Mouse (Mus musculus) embryo, embryonic 10.5 days (tissue): ENCODE measurements around the gene Noxa1.
A peak's percentile ranks its signal among the peaks of the same experiment; 100 is the strongest.

Experiments used
- DNase-seq: peaks from one replicate; pipeline ENCODE4 v3.0.0-alpha.2; 2015; ENCODE audit warnings: low spot score

Noxa1 gene

DNA sequence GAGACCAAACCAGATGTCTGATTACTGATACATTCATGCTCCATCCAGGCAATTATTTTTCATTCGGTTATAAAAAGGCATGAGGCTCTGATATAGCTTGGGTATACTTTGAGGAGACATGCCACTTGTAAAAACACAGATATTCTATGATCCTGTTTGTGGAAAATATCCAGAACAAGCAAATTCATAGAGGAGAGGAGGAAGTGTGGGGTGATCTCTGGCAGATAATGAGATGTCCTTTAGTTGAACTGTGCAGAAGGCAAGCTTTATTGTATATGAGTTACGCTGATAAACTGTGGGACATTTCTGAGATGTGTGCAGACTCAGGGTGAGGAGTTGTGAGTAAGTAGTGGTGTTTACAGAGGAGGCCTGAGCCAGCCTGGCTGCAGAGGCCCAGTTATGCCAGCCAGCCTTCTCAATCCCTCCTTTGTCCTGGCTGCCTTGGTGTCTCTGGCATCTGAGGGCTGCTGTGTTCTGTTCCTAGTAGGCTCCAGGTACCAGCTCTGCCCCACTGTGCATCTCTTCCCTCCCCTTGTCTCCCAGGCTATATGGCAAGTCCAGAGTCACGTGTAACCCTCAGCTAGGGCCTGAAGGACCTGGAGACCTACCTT is 3.2 kb upstream of the Noxa1 start:
- no peak for DNase-seq

DNA sequence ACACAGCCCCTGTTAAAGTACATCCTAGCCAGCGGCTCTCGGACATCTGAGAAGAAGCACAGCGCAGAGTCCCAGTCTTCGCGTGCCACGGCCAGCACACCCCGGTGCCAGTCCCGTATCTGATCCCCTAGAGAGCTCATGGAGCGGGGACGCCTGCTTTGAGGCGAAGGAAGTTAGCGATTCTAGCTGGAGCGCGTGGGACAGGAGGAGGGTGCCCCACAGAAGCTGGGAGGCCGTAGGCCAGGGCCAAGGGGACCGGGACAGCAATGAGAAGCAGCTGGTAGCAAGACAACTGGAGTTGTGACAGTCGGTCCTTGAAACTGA is 202 bp downstream of the Noxa1 start:
- DNase-seq = no peak

DNA sequence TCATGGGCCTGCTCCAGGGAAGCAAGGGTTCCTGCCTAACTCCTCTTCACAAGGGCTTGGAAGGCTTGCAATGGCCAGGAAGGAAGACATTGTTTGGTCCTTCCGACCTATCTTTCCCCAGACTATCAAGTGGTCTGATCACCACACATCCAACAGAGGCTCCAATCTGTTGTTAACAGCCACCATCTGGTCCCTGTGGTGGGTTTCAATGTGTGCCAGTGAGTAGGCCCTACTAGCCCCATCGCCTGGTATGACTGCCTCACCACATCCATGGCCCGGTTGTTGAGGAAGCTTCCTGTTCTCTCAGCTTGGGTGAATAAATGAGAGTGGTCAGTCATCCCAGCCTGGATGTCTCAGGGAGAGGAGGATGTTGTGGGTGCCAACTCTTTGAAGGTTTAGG is 6.3 kb downstream of the Noxa1 start:
- DNase-seq = no peak

DNA sequence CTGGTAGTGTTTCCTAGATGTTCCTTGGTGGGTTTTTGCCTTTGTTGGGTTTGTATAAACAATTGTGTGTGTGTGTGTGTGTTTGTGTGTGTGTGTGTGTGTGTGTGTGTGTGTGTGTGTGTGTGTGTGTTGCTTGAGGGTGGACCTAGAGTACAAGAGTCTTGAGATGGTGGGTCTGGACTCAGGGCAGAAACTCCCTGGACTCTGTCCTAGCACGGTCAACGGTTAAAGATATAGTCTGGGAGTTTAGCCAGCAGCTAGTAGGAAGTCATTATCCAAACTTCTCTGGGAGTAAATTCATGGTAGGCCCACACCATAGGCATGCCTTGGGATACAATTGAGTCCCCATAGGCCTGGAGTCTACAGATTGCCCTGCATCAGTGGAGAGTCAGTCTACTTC is 7.1 kb downstream of the Noxa1 start:
- no peak for DNase-seq

DNA sequence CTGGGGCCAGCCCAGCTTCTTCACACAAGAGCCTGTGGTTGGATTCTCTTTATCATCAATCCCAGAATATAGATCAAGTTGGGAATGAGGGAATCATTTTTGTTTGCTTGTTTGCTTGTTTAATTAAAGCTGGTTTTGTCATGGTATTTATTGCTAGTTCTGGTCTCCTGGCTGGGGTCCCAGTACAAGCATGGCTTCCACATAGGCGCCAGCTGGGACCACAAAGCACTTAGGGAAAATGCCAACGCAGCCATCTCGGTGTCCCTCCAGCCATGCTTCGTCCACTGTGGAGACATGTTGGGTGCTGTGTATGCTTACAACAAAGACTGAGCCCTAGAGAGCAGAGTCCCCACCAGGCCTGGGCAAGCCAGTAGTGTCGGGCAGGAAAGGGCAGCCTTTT is 9.4 kb downstream of the Noxa1 start:
- DNase-seq = no peak

DNA sequence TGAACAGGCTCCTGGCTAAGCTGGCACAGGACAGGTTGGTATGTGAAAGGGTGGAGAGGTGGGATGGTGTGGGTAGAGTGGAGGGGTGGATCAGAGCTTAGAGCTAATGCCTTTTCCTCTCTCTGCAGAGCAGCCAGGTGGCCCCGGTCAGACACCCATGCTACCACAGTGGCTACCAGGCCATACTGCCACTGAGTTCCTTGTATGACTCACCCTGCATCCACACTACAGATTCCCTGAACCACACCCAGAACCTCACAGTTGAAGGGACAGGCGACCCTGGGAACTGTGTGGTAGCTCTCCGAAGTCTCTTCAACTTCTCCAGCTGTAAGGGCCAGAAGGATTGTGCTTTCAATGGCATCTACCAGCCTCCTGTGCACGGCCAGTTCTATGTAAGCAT is 11.3 kb downstream of the Noxa1 start:
- DNase-seq = no peak

DNA sequence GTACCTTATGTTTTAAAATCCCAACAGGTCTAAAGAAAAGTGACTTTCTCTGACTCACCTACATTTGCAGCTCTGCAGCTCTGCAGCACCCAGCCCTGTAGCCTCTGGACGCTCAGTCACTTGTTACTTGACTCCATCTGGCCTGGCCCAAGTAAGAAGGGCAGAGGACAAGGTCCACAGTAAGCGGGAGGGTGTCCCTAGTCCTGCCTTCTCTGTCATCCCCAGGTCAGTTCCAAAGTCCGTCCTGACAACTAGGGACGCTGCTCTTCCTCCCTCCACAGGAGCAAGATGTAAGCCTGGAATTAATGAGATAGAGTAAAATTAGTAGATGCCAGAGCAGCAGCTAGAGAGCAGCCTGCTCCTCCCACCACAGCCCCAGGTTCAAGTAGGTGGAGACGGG is 14.9 kb downstream of the Noxa1 start, which contains the start of gene Entpd8:
Gene Entpd8, plus strand, starts transcription at position 229 of the 400 bp plus-strand sequence.
- no peak for DNase-seq

DNA sequence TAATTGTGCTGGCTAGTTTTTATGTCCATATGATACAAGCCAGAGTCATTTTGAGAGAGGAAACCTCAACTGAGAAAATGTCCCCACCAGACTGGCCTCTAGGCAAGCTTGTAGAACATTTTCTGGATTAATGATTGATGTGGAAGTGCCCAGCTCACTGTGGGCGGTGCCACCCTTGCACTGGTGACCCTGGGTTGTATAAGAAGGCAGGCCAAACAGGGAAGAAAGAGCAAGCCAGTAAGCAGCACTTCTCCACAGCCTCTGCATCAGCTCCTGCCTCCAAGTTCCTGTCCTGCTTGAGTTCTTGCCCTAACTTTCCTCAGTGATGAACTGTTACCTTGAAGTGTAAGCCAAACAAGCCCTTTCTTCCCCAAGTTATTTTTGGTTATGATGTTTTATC is 16.0 kb downstream of the Noxa1 start:
- no peak for DNase-seq

DNA sequence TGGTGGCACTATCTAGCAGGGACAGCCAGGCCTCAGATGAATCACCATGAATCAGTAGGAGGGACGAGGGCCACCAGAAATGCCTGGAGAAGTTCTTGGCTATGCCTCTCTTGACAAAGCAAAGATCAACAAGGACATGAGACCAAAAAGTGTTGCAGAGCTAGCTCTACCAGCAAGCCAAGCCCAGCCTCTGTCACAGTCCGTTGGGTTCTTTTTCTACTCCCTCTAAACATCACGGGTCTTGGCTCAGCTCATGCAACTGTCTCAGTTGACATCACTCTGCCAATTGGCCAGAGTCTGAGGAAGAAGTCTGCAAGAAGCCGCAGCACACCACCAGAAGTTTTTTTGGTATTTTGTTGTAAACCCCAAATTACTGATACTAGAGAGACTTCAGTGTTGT is 19.4 kb downstream of the Noxa1 start:
- DNase-seq = no peak

DNA sequence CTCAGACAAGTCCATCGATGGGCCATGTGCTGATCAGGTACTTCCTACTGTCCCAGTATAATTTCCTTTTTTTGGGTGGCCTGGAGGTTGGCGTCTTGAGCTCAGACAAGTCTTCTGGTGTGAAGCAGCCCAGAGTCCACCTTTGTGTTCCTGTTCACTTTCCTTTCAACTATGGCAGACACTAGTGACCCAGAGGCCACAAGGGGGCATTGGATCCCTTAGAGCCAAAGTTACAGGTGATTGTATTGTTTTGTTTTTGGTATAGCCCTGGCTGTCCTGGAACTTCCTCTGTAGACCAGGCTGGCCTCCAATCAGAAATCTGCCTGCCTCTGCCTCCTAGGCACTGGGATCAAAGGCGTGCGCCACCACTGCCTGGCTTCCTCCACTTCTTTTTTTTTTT is 22.6 kb downstream of the Noxa1 start:
- DNase-seq = no peak

DNA sequence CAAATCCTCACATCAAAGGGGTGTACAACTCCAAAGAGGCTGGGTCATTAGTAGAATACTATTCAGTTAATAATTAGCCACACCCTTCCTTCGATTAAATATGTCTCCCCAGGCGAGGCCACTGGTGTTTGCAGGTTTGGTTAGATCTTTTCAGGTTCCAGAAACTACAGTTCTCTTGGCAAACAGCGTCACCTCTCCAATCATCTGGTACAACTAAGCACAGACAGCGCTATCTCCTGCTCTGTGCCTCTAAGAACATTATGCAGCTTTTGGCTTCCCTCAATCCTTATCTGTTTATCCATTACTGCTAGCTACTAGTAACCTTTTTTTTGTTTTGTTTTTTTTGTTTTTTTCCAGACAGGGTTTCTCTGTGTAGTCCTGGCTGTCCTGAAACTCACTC is 25.4 kb downstream of the Noxa1 start:
- DNase-seq = no peak

DNA sequence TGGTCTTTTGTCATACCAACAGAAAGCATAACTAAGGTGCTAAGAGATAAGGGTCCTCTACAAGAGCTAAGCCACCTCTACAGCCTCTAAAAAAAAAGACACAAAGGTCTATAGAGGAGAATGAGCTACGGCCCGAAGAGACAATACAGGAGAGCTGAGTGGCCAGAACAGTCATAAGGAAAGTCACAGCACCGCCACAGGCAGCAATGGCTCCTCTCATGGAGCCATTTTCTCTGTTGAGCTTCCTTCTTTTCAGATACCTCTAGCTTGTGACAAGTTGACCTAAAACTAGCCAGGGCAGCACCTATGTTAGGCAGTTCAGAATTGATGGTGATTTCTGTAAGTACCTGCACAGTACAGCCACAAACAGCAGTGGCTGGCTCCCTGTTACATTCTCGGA is 28.4 kb downstream of the Noxa1 start:
- no peak for DNase-seq

DNA sequence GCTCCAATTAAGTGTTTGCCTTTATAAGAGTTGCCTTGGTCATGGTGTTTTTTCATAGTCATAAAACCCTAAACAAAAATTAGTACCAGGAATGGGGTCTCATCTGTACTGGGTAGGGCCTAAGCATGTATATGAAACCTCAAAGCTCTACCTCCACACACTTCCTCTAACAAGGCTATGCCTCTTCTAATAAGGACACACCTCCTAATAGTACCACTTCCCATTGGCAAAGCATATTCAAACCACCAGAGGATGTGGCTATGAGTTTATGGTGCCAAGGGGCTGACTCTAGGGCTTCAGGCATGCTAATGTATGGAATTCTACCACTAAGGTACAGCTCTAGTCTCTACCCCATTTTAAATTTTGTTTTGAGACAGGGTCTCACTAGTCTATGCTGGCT is 29.4 kb downstream of the Noxa1 start:
- no peak for DNase-seq

DNA sequence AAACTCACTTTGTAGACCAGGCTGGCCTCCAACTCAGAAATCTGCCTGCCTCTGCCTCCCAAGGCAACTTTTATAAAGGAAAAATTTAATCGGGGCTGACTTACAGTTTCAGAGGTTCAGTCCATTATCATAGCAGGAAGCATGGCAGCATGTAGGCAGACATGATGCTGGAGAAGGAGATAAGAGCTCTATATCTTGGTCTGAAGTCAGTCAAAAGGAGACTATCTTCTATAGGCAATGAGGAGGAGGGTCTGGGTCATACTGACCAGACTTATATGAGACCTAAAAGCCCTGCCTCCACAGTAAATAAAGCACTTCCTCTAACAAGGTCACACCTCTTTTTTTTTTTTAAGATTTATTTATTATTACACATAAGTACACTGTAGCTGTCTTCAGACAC is 30.7 kb downstream of the Noxa1 start:
- DNase-seq = no peak

DNA sequence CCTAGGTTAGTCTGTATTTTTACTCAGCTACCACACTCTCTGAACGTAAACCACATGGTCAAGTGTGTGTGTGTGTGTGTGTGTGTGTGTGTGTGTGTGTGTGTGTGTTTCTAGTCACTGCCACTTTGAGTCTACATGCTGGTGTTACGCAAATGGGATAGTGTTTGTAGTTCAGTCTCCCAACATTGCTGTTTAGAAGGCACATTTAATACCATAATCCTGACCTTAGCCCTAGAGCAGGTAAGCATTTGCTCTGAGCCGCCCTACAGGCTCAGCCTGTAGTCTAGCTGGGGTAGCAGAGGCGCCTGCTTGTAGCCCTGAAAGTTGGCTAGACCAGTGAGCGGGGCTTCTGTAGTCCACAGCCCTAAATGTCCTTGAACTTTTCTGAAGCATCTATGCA is 31.4 kb downstream of the Noxa1 start:
- DNase-seq = no peak

DNA sequence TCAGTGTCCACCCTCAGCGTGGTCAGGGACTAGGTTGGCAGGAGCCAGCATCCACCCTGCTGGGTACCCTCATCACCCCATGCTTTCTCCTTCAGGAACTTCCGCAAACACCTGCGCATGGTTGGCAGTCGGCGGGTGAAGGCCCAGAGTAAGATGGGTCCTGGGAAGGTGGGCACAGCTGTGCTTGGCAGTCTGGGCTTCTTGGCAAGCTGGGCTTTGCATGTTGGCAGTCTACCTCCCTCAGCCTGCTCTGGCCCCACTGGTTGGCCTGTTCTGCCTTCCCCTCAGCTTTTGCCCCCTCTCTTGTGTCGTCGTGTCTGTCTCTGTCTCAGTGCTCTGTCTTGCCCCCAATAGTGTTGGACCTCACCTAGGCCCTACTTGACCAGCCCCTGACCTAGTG is 36.0 kb downstream of the Noxa1 start:
- DNase-seq = no peak

DNA sequence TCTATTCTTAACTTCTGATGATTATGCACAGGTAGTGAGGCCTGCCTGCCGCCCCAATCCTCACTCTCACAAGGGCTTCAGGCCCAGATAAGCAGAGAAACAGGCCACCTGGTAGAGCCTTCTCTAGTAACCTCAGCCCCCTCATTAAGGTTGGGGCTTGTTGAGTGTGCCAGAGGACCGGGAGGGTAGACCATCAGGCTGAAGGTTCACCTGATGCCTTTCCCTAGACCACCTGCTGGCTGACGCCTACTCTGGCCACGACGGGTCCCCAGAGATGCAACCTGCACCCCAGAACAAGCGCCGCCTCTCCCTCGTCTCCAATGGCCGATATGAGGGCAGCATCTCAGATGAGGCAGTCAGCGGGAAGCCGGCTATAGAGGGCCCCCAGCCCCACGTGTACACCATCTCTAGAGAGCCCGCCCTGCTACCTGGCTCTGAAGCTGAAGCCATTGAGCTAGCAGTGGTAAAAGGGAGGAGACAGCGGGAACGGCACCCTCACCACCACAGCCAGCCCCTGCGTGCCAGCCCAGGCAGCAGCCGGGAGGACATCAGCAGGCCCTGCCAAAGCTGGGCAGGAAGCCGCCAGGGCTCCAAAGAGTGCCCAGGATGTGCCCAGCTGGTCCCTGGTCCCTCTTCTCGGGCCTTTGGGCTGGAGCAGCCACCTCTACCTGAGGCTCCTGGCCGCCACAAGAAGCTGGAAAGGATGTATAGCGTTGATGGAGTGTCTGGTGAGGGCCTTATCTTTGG is 39.4 kb downstream of the Noxa1 start:
- DNase-seq = no peak

DNA sequence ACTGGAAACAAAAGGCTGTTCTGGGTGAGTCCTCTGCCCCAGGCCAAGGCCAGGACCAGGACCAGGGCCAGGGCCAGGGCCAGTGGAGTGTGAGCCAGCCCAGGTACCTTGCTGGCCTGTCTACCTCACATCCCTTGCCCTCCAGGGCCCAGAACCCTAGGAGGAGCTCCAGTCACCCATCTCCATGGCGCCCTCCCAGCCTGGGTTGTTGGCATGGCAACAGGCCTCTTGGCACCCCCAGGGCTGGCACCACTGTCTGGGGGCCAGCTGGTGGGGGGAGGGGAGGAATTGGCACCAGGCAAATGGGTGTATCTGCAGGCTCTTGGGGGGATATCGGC is 39.9 kb downstream of the Noxa1 start:
- no peak for DNase-seq

DNA sequence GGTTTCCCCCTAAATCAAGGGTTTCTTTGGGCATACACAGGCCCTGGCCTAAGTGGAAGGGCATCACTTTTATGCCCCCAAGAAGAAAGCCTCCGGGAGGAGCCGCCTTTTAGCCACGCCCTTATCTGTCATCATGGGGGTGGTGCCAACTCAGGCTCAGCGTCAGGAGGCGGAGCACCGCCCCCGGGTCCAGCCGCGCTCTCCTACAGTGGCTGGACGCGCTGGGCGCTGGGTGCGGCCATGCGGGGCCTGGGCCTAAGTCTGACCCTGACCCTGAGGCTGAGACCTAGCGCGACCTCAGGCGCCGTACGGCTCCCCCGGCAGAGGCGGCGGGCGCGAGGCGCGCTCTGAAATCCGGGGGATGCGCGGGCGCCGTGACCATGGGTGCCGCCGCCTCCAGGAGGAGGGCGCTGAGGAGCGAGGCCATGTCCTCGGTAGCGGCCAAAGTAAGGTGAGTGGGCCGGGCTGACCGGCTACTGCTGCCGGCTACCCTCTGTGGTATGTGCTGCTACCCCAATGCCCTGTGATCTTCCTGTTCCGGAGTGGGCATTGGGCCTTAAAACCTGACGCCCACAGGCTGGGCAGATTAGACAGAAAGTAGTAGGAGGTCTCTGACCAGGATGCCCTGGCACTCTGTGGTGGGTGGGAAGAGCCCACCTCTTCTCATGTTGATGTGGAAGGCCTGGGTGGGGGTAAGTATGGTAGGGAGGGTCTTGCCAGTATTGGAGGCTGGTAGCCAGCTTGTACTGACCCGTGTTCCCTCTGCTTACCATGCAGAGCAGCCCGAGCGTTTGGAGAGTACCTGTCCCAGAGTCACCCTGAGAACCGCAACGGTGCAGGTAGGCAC is 40.5 kb downstream of the Noxa1 start, which contains the start of gene Nsmf:
Gene Nsmf, plus strand, starts transcription at position 135 of the 847 bp plus-strand sequence.
- DNase-seq = peak; percentile 91

DNA sequence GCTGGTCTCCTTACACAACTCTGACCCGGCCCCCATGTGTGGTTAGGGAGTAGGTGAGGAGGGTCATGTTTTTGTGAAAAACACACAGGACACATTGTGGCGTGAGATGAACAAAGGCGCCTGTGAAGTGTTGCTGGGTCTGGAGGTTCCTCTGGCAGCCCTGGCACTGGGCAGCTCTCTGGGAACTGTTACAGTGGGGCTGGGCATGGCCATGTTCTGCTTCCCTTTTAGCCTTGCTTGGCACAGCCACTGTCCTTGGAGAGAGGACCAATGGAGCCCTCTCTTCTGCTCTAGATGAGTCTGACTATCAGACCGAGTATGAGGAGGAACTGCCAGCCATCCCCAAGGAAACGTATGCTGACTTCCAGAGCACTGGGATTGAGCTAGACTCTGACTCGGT is 41.8 kb downstream of the Noxa1 start:
- no peak for DNase-seq

DNA sequence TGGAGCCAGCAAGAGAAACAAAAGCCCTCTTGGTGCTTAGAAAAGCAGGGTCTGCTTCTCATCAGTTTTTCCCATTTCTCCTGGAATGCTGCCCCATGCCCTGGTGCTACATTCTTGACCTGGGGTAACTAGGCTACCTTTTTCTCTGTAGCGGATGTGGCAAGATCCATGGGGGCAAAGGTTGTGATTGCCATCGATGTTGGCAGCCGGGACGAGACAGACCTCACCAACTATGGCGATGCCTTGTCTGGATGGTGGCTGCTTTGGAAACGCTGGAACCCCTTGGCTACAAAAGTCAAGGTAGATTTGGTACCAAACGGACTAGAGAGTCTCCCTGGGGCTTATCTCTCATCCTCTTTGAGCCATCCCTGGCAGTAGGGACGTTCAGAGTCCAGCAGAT is 43.5 kb downstream of the Noxa1 start:
- no peak for DNase-seq

DNA sequence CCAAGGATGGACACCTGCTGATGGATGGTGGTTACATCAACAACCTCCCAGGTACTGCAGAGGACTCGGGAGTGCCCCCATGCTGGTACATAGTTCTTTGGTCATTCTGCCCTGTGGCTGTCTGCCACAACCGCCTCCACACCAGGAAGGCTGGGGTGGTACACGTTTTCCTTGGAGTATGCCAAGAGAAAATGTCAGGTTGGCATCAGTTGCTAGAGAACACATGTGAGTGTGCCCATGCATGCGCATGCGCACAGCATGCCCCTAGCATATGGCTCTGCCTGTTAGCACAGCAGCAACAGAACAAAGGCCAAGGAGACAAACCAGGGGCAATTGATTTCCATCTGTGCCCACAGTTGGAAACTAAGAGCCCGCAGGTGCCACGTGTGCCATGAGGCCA is 44.0 kb downstream of the Noxa1 start:
- DNase-seq = no peak

DNA sequence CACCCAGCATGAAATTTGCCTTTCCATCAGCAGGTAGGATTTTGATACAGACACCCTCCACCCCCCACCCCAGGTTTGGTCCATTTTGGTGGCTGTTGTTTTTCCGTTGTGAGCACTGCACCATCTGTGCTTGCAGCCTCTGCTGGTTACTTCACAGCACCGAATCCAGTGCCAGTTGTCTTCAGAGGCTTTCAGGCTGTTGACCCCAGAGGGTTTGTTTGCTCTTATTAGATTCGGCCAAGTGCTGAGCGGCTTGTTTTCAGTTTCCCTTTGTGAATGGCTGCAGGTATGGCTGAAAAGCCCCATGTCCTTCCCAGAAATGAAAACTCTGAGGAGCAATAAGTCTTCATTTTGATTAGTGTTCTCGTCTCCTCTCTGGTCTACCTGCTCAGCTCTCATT is 54.9 kb downstream of the Noxa1 start:
- no peak for DNase-seq
